Mouse (Mus musculus) hematopoietic stem cell, adult 5-6 weeks (primary cell): ENCODE measurements around the gene Cast. TPM values are rescaled to one million over a fixed set of nuclear protein-coding genes. Genes with fewer than 3 reads are reported as not detected.

Experiments used
- ATAC-seq, 2 experiments: fragments of 125-278 bp in 1 of 2; replicated peaks in 1 of 2; 2 replicates each; pipeline ENCODE4 v1.8.0; 2016 to 2017; ENCODE audit warnings: inconsistent platforms in 2 of 2, mild to moderate bottlenecking in 2 of 2, moderate number of reproducible peaks in 2 of 2, low read depth in 1 of 2, moderate TSS enrichment in 1 of 2; ENCODE audit not compliant: low FRiP score in 2 of 2, poor library complexity in 2 of 2, severe bottlenecking in 2 of 2, insufficient read depth in 1 of 2, low TSS enrichment in 1 of 2
- total RNA-seq: library from RNA; stranded (forward); fragments of 172-1452, 232-1000 nt; gene quantifications from 2 replicates; pipeline ENCODE4 v1.2.3, GENCODE M21; 2017

The Cast gene
- total RNA-seq = 110 and 120 TPM in 2 replicates

DNA sequence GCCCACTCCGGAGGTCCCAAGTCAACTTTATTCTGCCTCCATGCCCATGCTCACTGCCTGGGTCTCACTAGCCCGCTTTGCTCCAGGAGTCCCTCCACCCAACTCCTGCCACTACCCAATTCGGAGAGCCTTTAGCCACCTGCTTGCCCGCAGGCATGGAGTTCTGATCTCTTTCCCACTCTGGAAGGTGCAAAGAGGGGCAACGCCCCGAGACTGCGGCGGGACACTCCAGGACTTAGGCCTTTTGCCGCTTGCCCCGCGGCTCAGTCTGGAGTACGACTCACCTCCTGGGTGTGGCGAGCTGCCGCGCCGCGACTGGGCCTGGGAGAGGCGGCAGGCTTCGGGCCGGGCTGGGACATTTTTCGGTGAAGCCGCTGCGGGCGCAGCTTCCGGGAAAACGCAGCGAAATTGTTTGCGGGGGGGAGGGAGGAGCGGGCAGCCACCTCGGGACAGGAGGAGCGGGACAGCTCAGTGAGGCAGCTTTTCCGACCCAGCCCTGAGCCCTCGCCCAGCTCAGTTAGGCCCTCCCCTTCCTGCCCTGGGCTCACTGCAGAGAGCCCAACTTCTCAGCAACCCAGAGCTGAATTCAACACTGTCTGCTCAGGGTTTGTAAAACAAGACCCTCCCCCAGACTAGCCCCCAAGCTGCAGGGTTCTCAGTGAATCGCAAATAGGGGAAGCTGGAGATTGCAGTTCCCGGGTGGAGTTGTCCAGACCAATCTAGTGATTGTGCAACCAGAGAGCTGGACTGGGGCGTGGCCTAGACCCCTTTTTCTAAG, at the start of gene Cast:
TSS of gene Cast (minus strand) at position 659 of the 778 bp plus-strand sequence.
- ATAC-seq = peak; percentile 68 to 76

GRCm38 (mm10) chr13:74854338-74855047, 45.9 kb upstream of the Cast start:
- peak; percentile 99 to 100 for ATAC-seq

- ATAC-seq = no peak
These were observed 42.2 kb upstream of the Cast start for GRCm38 (mm10) chr13:74850823-74851222.

- ATAC-seq = no peak
These were observed 37.3 kb upstream of the Cast start for GRCm38 (mm10) chr13:74845886-74846285.

DNA sequence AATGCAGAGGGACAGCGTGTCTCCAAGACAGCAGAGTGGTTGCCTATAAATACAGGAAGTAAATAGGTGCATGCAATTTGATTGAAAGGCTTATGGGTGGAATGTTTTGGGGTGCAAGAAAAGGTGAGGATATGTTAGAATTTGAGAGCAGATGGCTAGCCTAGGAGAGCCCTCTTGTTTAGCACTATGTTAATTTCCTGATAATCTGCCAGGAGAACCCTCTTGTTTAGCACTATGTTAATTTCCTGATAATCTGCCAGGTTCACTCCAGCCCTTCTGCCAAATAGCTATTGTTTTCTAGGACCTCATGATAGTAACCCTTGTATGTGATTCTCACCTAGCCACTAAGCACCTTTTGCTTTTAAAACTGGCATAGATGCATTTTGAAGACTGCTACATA, 25.9 kb upstream of the Cast start:
- no peak for ATAC-seq

DNA sequence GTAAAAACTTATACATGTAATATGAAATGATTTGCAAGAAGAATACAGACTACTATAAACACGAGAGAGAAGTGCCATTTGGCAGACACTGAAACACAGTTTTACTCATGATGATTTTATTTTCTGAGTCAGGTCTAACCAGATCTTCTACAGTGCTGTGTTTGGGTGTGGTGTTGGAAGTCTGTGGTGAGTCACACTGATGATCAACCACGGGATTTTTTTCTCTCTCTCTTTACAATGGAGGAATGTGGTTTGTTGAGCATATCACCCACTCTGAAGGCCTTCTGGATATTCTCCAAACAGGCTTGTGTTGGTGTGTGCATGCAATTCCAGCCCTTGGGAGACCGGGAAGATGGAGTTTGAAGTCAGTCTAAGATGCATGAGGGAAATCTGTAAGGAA, 13.5 kb upstream of the Cast start:
- ATAC-seq = no peak

GRCm38 (mm10) chr13:74815753-74816152, 7.1 kb upstream of the Cast start:
- no peak for ATAC-seq

DNA sequence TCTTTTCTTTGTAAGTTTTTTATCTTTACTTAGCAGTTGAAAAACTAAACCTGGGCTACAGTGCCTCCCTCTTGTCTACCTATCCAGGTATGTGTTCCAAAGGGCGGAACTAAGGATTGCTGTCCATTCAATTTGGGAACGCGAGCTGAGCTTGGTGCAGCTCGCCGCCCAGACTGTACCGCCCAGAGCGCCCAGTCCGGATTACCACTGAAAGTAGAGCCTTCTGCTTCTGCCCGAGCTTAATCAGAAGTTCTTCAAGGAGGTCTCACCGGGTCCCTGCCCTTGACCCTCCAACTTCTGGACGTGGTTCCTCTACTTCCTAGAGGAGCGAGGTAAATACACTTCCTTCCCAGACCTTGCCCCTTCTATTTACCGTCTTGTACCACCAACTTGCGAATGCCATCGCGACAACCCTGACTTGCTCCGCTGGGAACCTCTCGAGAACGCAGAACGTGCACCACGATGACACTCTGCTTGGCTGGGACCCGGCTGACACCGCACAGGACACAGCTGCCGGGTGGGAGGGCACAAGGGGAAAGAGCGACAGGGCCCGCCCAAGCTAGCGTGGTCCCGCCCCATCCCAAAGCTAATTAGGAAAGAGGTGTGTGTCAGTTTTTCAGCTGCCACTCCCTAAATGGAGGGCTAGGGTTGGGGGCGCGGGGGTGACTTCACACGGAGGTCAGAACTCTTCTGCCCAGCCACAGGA, 1.0 kb downstream of the Cast start:
- peak; percentile 93 to 95 for ATAC-seq

DNA sequence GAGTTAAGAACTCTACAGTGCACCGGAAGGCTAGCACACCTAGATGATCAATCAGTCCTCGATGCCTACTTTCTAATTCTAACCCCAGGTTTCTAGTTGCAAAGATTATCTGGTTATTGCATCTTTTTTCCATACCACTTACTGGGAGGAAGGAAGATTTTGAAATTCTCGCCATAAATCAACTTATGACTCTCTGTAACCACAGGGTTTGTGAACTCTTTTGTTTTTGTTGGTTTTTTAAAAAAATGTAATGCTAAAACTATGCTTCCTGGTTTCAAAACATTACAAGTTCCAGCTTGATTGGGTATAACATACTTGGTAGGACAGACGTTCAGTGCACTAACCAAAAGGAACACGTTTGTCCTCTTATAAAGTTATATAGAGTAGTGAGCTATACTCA, 1.7 kb downstream of the Cast start:
- peak; percentile 0 to 13; a peak in 1 of 4 replicates for ATAC-seq

GRCm38 (mm10) chr13:74794435-74794834, 14.2 kb downstream of the Cast start:
- ATAC-seq = no peak

DNA sequence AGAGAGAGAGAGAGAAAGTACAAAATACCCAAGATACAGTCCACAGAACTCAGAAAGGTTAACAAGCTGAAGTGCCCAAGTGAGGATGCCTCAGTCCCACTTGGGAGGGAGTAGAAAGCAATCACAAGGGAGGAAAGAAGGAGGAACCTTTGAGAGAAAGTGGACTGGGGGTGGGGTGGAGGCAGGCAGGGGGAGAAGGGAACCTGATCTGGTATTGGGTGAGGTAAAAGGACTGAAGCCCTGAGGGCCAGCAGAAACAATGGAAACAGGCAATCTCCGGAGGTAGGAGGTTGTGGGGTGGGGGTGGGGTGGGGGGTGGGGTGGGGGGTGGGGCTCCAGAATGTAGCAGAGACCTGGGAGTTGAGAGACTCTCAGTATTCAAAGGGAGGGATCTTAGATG, 20.9 kb downstream of the Cast start:
- ATAC-seq = no peak

DNA sequence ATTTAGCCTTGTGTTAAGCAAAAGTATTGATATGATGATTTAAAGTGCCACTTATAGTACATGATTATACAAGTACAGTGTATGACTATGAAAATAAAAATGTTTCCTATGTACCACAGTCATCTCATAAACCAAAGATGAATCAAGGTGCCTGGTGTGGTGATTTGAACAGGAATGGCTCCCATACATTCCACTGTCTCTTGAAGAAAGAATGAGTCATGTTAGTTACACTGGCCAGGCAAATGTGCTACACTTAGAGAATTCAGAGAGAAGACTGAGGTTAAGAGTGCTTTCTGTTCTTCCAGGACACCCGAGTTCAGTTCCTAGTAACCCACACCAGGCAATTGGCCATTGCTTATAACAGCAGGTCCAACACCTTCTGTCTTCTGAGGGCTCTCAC, 36.5 kb downstream of the Cast start:
- no peak for ATAC-seq

GRCm38 (mm10) chr13:74770480-74770879, 38.1 kb downstream of the Cast start:
- peak; percentile 99 to 100 for ATAC-seq

GRCm38 (mm10) chr13:74769871-74770270, 38.7 kb downstream of the Cast start:
- ATAC-seq = no peak

- no peak for ATAC-seq
These were observed 41.4 kb downstream of the Cast start for GRCm38 (mm10) chr13:74767186-74767585.

DNA sequence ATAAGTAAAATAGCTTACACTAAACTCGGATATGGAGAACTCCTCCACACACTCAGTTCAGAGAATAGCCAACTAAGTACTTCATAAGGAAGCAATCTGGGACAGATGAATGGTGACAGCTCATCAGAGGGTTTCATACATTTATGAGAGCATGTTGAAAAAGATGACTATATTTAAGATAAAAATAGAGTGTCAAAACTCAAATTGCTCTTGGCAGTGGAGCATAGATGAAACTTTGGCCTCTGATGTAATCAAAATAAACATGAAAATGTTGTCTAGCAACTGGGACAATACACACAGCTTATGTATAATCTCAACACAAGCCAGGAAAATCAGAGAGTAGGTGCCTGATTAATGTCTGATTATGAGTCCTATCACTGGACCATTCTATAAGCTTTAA, 45.9 kb downstream of the Cast start:
- ATAC-seq = no peak

DNA sequence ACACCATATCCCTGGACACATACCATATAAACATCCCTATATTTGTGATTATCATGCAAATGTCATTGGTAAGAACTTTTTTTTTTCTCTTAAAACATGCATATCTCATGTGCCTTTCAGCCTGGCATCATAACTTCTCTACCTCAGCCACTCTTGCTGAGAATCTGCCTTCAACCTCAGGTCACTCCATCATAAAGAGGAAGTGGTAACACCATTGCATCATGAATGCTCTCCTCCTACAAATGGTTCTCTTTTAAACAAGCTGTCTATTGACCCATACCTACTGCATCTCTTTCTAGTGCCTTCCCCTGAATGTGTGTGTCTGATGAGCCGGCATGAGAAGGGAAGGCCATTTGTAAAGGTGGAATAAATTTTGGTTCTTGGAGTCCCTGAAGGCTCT, 49.5 kb downstream of the Cast start:
- peak; percentile 81 to 84; a peak in 3 of 4 replicates for ATAC-seq

DNA sequence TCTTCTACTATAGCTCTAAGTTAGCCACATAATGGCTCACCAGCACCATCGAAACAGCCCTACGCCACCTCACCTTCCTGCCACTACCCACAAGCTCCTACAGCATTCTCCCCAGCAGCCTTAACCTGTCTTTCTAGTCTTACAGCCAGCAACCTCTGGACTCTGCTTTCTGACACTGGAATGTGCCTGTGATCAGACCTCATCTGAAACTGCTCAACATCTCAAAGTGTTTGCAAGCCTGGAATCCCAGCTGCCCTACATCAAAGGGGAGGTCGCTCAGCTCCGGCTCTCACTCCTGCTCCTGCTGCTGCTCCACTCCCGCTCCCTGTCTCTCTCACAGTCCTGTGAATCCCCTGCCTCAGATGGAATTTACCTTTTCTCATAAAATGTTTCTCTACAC, 65.4 kb downstream of the Cast start:
- ATAC-seq = no peak
